Mouse (Mus musculus) stomach, postnatal 0 days (tissue): Measurements from ENCODE around the gene Kiss1r. TPM values are rescaled to one million over a fixed set of nuclear protein-coding genes. Genes with fewer than 3 reads are reported as not detected.

Experiments used
- ATAC-seq: fragments of 200-750 bp; cut with Nextera tagmentation; 2 replicates; pipeline ENCODE4 v1.8.0; 2017; ENCODE audit not compliant: low FRiP score, low TSS enrichment
- DNase-seq: peaks from one replicate; pipeline ENCODE4 v3.0.0-alpha.2; 2016; ENCODE audit warnings: low spot score
- H3K27ac ChIP-seq: fragments of 300-500 bp; sonication (generic); replicated peaks from 2 replicates; pipeline ENCODE4 v1.5.1; 2014; ENCODE audit warnings: mild to moderate bottlenecking, control low read depth
- H3K27me3 ChIP-seq: fragments of 300-500 bp; sonication (generic); 2 replicates; pipeline ENCODE4 v1.6.1; 2014; ENCODE audit warnings: low read length; ENCODE audit not compliant: control insufficient read depth, insufficient read depth
- H3K36me3 ChIP-seq: fragments of 300-500 bp; sonication (generic); 2 replicates; pipeline ENCODE4 v1.6.1; 2014; ENCODE audit warnings: low read length, mixed read lengths; ENCODE audit not compliant: control insufficient read depth, insufficient read depth
- H3K4me1 ChIP-seq: fragments of 300-500 bp; sonication (generic); replicated peaks from 2 replicates; pipeline ENCODE4 v1.6.1; 2014; ENCODE audit warnings: antibody characterized with exemption; ENCODE audit not compliant: control insufficient read depth, insufficient read depth
- H3K4me2 ChIP-seq: fragments of 300-500 bp; sonication (generic); replicated peaks from 2 replicates; pipeline ENCODE4 v1.6.1; 2014; ENCODE audit warnings: low read depth, mild to moderate bottlenecking, control low read depth, moderate library complexity
- H3K4me3 ChIP-seq: fragments of 300-500 bp; sonication (generic); 2 replicates; pipeline ENCODE4 v1.5.1; 2014; ENCODE audit warnings: low read depth, low read length, control low read depth
- H3K9ac ChIP-seq: fragments of 300-500 bp; sonication (generic); 2 replicates; pipeline ENCODE4 v1.6.1; 2014; ENCODE audit warnings: mild to moderate bottlenecking, low read length, control low read depth, mixed read lengths
- H3K9me3 ChIP-seq: fragments of 300-500 bp; sonication (generic); 2 replicates; pipeline ENCODE4 v1.6.1; 2016; ENCODE audit warnings: low read length; ENCODE audit not compliant: control insufficient read depth
- CTCF ChIP-seq: IDR thresholded peaks from 2 replicates; pipeline ENCODE4 v1.5.1; 2016; ENCODE audit warnings: antibody characterized with exemption, low read depth, mild to moderate bottlenecking, moderate library complexity
- EP300 ChIP-seq: optimal IDR thresholded peaks from 2 replicates; pipeline ENCODE3; 2016; ENCODE audit warnings: antibody characterized with exemption
- WGBS: fragments of 180-500 bp; shearing (Covaris S2); extraction: QIAGEN DNeasy Blood & Tissue Kit; methylation state at CpG from one replicate; pipeline ENCODE4 v1.1.7; 2014; 5-methylcytosine and 5-hydroxymethylcytosine counted together
- polyA plus RNA-seq: library from polyadenylated mRNA; unstranded; fragments of >200 nt; fragmentation: Nextera tagmentation; extraction: Ambion mirVana; gene quantifications from 2 replicates; pipeline ENCODE4 v1.2.1, GENCODE M21; 2015

Gene Kiss1r
- polyA plus RNA-seq, 1 experiment from 2014 or later: 0.79 TPM

- Histone ChIP-seq H3K9me3 (no peaks in the 10 kb centered on the region), H3K9ac (peak overlapping the region; percentile 18; the same call in 1 of the 2 replicates), H3K4me2 (peak overlapping the region; percentile 11; the same call in 1 of the 2 replicates), H3K4me3 (no peak overlapping the region), H3K27me3 (no peaks in the 10 kb centered on the region), H3K36me3 (peaks cover 2% of the 10 kb centered on the region; the same call in 1 of the 2 replicates), H3K27ac (peak overlapping the region; percentile 69), H3K4me1 (peaks cover 23% of the 10 kb centered on the region)
- 17% methylated on average over 8 of the region's 8 CpGs for WGBS
- TF ChIP-seq CTCF: peak; percentile 23; the same call in 1 of the 2 replicates
- no peak for TF ChIP-seq EP300
- 0 out of 2 replicates have a peak, but pooled peaks have one; percentile 6 for ATAC-seq
- DNase-seq: peak; percentile 55
These were observed 16.0 kb downstream of the Kiss1r start for GRCm38 (mm10) chr10:79932736-79933135.

GRCm38 (mm10) chr10:79933145-79933679, 16.4 kb downstream of the Kiss1r start:
- Histone ChIP-seq H3K27ac (peak overlapping the region; percentile 69), H3K4me2 (0 out of 2 replicates have a peak overlapping the region, but pooled peaks have one; percentile 11), H3K4me1 (peaks cover 25% of the 10 kb centered on the region), H3K9me3 (no peaks in the 10 kb centered on the region), H3K4me3 (no peak overlapping the region), H3K36me3 (peaks cover 2% of the 10 kb centered on the region; the same call in 1 of the 2 replicates), H3K27me3 (no peaks in the 10 kb centered on the region), H3K9ac (peak overlapping the region; percentile 4)
- WGBS: 47% methylated on average over 9 of the region's 9 CpGs
- no peak for ATAC-seq
- DNase-seq: no peak
- TF ChIP-seq EP300 (no peak), CTCF (no peak)

- ATAC-seq: no peak
- Histone ChIP-seq H3K9ac (no peak overlapping the region), H3K9me3 (no peaks in the 10 kb centered on the region), H3K4me1 (peaks cover 25% of the 10 kb centered on the region), H3K27me3 (no peaks in the 10 kb centered on the region), H3K4me2 (no peak overlapping the region), H3K27ac (peak overlapping the region; percentile 69), H3K4me3 (no peak overlapping the region), H3K36me3 (peaks cover 2% of the 10 kb centered on the region; the same call in 1 of the 2 replicates)
- TF ChIP-seq EP300 (no peak), CTCF (no peak)
- 69% methylated on average over 6 of the region's 6 CpGs for WGBS
- DNase-seq: no peak
These were observed 17.1 kb downstream of the Kiss1r start for GRCm38 (mm10) chr10:79933861-79934260.

GRCm38 (mm10) chr10:79934272-79934721, 17.5 kb downstream of the Kiss1r start:
- no peak overlapping the region; the same call in 1 of the 2 replicates for H3K4me2 ChIP-seq
- DNase-seq (peak; percentile 78), ATAC-seq (peak; percentile 46)
- peak overlapping the region; percentile 69 for H3K27ac ChIP-seq
- peaks cover 23% of the 10 kb centered on the region for H3K4me1 ChIP-seq
- no peaks in the 10 kb centered on the region for H3K27me3 ChIP-seq
- no peak overlapping the region for H3K9ac ChIP-seq
- no peak for TF ChIP-seq EP300
- TF ChIP-seq CTCF: no peak
- H3K9me3 ChIP-seq: no peaks in the 10 kb centered on the region
- 20% methylated on average over 13 of the region's 13 CpGs for WGBS
- peaks cover 2% of the 10 kb centered on the region; the same call in 1 of the 2 replicates for H3K36me3 ChIP-seq
- no peak overlapping the region for H3K4me3 ChIP-seq

- TF ChIP-seq CTCF: no peak
- no peak for TF ChIP-seq EP300
- DNase-seq: no peak
These were observed 18.2 kb downstream of the Kiss1r start for GRCm38 (mm10) chr10:79934794-79935569.

More at GRCm38 (mm10) chr10:79934794-79935569, 18.2 kb downstream of the Kiss1r start:
- H3K4me2 ChIP-seq: no peak overlapping the region
- H3K9me3 ChIP-seq: no peaks in the 10 kb centered on the region
- no peaks in the 10 kb centered on the region for H3K27me3 ChIP-seq
- H3K36me3 ChIP-seq: peaks cover 2% of the 10 kb centered on the region; the same call in 1 of the 2 replicates
- no peak overlapping the region for H3K4me3 ChIP-seq
- no peak overlapping the region for H3K9ac ChIP-seq
- WGBS: 81% methylated on average over 16 of the region's 16 CpGs
- ATAC-seq: no peak
- H3K27ac ChIP-seq: peak overlapping the region; percentile 69
- peaks cover 23% of the 10 kb centered on the region for H3K4me1 ChIP-seq
